Mouse (Mus musculus) forelimb bud, embryonic 11.5 days (tissue): ENCODE results near the gene Bbx.

Experiments used
- DNase-seq: peaks from one replicate; pipeline ENCODE4 v3.0.0-alpha.2; 2012; ENCODE audit warnings: low read depth, low spot score

The Bbx gene

GRCm38 (mm10) chr16:50398564-50398963 is 33.6 kb downstream of the Bbx start:
- no peak for DNase-seq

- DNase-seq = no peak
These were observed 36.1 kb downstream of the Bbx start for GRCm38 (mm10) chr16:50395928-50396612.

DNA sequence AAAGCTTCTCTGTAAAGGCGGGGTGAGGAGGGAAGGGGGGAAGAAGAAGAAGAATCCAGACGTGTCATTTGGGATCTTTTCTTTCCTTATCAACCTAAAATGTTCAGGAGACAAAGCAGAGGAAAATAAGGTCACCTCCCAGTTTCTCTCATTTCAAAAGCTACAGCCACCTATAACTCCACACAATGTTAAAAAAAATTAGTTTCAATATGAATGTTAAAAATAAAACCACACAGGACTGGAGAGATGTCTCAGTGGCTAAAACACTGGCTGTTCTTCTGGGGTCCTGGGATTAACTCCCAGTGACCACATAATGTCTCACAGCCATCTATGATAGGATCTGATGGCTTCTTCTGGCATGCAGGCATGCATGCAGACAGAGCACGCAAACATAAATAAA is 43.7 kb downstream of the Bbx start:
- no peak for DNase-seq

DNA sequence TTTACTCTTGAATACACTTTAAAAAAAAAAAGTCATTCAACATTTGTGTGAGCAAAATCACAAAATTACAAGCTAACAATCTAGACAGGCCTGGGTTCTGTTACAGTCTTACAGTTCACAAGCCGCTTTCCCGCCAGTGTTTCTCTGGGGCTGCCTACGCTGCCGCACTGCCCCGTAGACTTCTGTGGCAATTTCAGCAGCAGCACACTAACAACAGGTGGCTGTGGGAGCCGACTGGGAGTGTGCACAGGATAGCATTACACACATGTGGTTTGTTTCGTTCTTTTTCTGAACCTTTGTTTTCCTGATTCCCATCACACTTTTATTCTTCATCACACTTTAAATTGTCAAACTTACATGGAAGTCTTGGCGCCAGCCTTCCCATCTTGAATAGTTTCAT is 48.6 kb downstream of the Bbx start:
- DNase-seq = no peak

GRCm38 (mm10) chr16:50381351-50381746 is 50.8 kb downstream of the Bbx start:
- DNase-seq = no peak

DNA sequence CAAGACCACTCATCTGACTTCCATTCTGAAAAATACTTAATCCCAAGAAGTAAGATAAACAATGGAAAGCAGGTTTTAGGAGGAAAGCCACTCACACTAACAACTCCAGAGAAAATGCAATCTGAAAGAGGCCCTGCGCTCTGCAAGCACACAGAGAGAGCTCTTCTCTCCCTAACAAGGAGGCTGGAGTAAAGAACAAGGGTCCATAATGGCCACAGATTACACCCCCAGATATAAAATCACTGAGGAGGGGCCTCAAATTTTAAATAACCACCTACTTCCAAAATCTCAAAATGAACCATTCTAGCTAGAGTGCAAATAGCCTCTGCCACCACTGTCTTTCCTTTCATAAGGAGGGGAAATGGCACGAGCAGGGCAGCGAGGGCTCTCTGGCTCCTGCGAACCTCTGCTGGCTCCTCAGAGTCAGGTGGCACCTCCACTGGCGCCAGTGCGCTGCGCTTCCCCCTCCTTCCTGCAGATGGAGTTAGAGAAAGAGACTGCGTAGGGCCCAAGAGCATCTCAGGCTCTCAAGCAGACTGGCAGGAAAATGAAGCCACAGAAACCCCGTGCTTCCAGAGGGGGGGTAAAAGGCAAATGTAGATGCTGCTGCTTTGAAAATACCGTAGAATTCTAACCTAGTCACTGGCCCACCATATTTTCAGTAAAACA is 51.4 kb downstream of the Bbx start:
- peak; percentile 52 for DNase-seq

- DNase-seq = no peak
These were observed 52.0 kb downstream of the Bbx start for GRCm38 (mm10) chr16:50380232-50380631.

DNA sequence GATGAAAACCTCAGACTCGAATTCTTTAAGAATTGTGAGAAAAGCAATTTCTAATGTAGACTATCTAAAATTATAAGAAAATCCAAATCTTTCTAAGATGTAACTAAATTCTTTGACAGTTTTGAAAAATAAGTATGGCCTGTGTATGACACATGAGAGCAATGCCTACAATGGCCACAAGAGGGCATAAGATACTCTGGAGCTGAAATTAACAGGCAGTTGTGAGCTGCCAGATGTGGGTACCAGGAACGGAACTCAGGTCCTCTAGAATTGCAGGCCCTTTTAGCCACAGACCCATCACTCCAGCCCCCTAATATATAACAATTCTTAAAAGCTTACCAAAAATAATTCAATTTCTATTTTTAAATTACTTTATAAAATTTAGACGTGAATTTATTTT is 57.6 kb downstream of the Bbx start:
- DNase-seq = peak; percentile 31

GRCm38 (mm10) chr16:50373685-50374084 is 58.5 kb downstream of the Bbx start:
- DNase-seq = no peak

- DNase-seq = no peak
These were observed 59.6 kb downstream of the Bbx start for GRCm38 (mm10) chr16:50372543-50372942.

DNA sequence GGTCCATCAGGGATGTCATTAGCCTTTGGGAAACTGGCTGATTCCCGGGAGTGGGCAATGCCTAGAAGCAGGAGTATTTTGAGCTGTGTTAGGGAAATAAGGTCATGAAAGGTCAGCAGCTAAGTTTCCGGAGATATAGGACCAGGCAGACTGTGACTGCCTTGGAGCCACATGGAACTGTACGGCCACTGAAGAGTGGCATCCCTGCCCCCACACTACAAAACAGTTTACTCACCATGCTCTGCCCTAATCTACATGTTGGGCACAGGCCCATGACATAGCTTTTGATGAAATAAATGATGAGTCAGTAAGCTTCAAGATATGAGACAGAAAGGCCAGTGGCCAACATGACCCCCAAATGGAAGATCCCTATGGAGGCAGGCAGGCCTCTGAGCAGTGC is 60.7 kb downstream of the Bbx start:
- DNase-seq = no peak

- DNase-seq = no peak
These were observed 61.8 kb downstream of the Bbx start for GRCm38 (mm10) chr16:50370423-50370822.

DNA sequence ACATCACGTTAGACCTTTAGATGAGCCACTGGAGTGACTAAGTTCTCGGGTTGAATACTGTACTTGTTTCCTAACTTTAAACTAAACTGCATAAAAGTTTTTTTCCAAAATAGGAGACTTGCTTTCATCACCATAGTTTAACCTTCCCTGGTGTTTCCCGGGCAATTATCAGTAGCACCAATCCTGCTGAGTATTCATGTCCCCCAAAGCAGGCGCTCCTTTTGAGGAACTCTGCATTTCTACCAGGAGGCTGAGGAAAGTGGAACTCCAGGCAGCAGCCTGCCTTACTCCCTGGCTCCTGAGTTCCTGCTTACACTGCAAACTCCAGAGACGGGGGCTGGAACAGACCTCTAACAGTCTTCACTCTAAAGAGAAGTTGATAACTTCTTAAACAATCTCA is 65.6 kb downstream of the Bbx start:
- no peak for DNase-seq

DNA sequence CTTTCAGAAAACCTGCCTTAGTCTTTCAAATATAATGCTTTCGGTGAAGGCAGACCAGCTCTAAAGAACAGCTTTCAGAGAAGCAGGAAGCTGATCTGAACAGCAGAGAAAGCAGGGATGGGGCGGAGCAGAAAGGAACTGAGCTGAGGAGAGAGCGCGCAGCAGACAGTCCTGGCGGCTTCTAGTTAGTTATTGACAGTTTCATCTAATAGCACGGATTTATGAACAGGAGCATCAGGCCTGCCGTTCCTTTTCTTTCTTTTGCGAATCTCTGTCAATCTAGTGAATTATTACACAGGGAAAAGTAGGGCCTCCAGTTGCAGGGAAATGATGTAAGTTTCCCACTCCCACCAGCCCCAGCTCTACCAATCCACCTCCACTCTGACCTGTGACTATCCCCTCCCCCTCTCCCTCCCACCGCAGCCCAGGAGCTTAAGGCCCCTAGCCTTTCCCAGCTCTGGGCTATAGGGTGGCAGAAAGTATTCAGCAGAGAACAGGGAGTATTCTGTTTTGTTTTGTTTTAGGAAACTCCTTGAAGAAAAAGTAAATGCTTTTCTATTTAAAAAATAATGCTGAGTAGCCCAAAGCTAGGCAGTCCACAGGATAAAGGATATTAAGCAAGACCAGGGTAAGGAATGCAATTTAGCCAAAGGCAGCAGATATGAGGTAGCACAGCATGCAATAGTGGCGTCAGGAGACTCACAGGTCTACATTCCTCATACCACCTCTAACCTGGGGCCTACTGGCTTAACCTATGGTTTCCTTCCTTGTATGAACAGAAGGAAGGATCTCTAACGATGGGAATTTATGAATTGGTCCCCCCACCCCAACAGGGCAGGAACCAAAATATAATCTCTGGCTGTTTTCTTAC is 67.8 kb downstream of the Bbx start:
- peak; percentile 81 for DNase-seq

DNA sequence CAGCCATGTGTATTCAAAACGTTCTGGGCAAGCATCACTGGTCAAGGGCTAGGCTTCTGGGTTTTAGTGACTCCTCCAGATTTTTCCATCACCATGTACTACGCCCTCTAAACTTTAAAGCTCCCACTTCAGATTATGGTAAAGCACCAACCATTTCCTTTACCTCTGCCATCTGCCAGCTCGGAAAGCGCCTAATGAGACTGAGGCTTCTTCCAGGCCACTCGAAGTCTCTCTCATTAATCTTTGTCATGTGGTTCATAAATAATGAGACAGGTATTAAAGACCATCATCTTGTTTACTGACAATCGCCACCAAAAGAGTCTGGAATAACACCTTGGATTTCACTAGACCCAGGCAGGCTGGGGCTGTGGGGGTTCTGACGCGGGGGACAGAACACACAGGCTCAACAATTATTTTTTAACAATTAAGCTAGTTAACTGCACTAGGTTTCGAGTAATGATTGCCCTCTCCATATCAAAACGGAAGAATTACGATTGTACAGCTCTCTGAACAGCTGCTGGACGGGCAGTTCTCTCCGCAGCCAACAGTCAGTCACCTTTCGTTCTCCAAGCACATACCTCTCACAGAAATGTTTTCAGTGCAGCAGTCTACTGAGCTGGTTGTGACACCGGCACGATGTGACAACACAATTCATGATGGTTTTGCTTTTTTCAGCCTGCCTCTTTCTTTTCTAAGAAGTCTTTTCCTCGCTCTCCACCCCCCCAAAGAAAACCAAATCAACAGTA is 68.6 kb downstream of the Bbx start:
- DNase-seq = no peak

DNA sequence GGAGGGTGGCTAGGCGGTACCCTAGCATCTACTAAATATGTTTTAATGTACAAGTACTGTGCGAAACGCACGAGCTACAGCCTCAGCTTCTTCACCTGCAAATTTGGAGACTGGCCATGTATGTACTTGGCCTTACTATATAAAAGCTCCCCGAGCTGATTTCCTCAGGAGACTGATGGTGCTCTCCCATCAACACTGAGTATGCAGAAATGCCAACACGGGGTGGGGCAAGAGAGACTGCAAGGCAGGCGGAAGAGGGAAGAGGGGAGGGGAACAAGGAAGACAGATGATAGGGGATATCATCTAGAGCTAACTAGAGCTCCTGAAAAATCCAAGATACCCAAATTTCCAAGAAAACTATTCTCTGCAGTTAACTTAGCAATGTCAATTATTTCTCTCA is 71.6 kb downstream of the Bbx start:
- DNase-seq = no peak

- no peak for DNase-seq
These were observed 102.5 kb downstream of the Bbx start for GRCm38 (mm10) chr16:50329684-50330083.

GRCm38 (mm10) chr16:50324746-50325145 is 107.4 kb downstream of the Bbx start:
- no peak for DNase-seq

DNA sequence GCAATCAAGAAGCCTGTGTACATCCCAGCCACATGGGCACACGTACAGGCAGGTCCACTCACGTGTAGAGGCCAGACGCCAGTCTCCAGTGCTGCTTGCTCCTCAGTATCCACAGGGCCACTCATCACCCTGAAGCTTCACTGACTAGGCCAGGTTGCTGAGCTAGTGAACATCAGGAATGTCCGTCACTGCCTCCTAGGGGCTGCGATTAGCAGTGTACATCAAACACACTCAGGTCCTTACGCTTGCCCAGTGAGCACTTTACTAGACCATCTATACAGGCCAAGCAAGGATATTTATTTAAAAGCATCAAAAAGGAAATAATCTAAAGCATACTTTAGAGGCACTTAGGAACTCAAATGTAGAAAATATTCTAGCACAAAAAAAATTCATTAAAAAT is 107.9 kb downstream of the Bbx start:
- peak; percentile 19 for DNase-seq

DNA sequence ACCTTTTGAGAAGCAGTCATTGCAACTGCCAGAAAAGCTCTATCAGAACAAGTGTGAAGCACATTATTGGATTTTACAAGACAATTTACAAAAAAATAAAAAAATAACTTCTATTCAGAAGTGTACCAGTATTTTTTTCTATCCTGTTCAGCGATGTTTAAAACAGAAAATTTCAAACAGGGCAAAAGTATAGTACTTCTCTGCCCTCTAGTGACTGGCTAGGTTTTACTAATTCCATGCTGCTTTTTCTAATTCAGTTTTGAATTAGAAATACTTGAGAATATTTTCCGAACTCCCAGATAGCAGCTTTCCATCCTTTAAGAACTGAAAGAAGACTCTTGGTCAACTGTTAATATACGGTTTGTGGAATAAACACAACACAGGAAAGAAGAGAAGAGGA is 110.8 kb downstream of the Bbx start:
- DNase-seq = no peak

- DNase-seq = no peak
These were observed 113.9 kb downstream of the Bbx start for GRCm38 (mm10) chr16:50318255-50318654.
